17 mouse cellular contexts compared by ENCODE assay signal in genomic region chr11:72074230-72074629, GRCm38 (mm10). TPM values are rescaled to one million over a fixed set of nuclear protein-coding genes. Genes with fewer than 3 reads are reported as not detected.
DNase-seq lines count a peak whose midpoint lies in the region.
"Had no signal": no experiment of that assay in that cellular context is flagged by ENCODE, and none has a peak within 500 bp of the region (broad histone marks: within the 10 kb centered on the region; RNA-seq: fewer than 3 reads in every experiment).

No protein-coding gene starts in this region.

- intact Hi-C loops in left cerebral cortex, postnatal 36 days (cut with DNase I) = no loop called here
- intact Hi-C loops in left cerebral cortex, postnatal 4 days (cut with DNase I) = no loop called here
- intact Hi-C loops in heart, postnatal 36 days (cut with DNase I) = no loop called here

- peak; percentile 30 to 34 for DNase-seq in left cerebral cortex, postnatal 36 days (ENCODE audit: low spot score in 2 of 2)
- DNase-seq in left cerebral cortex, postnatal 4 days = no peak
- peak; percentile 53 for DNase-seq in right cerebral cortex, adult 18-20 months
- DNase-seq in right cerebral cortex, postnatal 14 days = no peak
- peak; percentile 16 for DNase-seq in telencephalon, adult 2 months (ENCODE audit: low read depth, low spot score)
- DNase-seq in heart, postnatal 36 days = no peak
- DNase-seq: adrenal gland, adult 2 months; adrenal gland, postnatal 14 days; cerebellum, adult 11-12 months; cerebellum, adult 8-10 months; cerebellum, postnatal 10 days; cerebellum, postnatal 36 days; embryo, embryonic 11 days; gastrocnemius, adult 2 months; gastrocnemius, postnatal 14 days; heart, adult 11 months had no signal

RNA-seq across cellular contexts. Expression of gene Pimreg, which starts 32.4 kb away (rescaled TPM):
- 1 to 10 TPM in 1 of 2 experiments, under 1 TPM in 1; 0.43 to 1.1 TPM for total RNA-seq in left cerebral cortex, postnatal 36 days (2021)
- total RNA-seq in left cerebral cortex, postnatal 4 days (2021) = 1 to 10 TPM; 9.3 to 9.7 TPM
- total RNA-seq in heart, postnatal 36 days (2021) = 1 to 10 TPM; 1.1 to 1.4 TPM
- total RNA-seq: gastrocnemius, adult 2 months had no signal

RNA-seq across cellular contexts. Expression of gene Aipl1, which starts 36.9 kb away (rescaled TPM):
- not detected for total RNA-seq in left cerebral cortex, postnatal 36 days (2021)
- under 1 TPM; 0.14 to 0.26 TPM for total RNA-seq in left cerebral cortex, postnatal 4 days (2021)
- total RNA-seq in heart, postnatal 36 days (2021) = not detected
- total RNA-seq: adrenal gland, adult 2 months; gastrocnemius, adult 2 months; heart, postnatal 25 days had no signal

Comparison
In these comparisons a context has a peak if more than half of its experiments do, and no peak if none do; other contexts are left out.
1. DNase-seq: peak in left cerebral cortex, postnatal 36 days (2 of 2), right cerebral cortex, adult 18-20 months (single experiment) and telencephalon, adult 2 months (single experiment); none in left cerebral cortex, postnatal 4 days (single experiment), right cerebral cortex, postnatal 14 days (single experiment) and heart, postnatal 36 days (0 of 2).
2. RNA of gene Pimreg, which starts 32.4 kb away (total RNA-seq): 9.3 to 9.7 TPM in left cerebral cortex, postnatal 4 days; 1.1 to 1.4 TPM in heart, postnatal 36 days and 0.43 to 1.1 TPM in left cerebral cortex, postnatal 36 days; every median in the first group is over 4 times any median in the second.